Mouse (Mus musculus) liver, embryonic 14.5 days (tissue): ENCODE measurements around the gene Atad1.

Experiments used
- CTCF ChIP-seq: IDR thresholded peaks from 2 replicates; pipeline ENCODE4 v1.5.1; 2016; ENCODE audit warnings: antibody characterized with exemption, low read depth, control low read depth
- EP300 ChIP-seq: IDR thresholded peaks from 2 replicates; pipeline ENCODE4 v1.6.1; 2016; ENCODE audit warnings: antibody characterized with exemption, low read depth

DNA sequence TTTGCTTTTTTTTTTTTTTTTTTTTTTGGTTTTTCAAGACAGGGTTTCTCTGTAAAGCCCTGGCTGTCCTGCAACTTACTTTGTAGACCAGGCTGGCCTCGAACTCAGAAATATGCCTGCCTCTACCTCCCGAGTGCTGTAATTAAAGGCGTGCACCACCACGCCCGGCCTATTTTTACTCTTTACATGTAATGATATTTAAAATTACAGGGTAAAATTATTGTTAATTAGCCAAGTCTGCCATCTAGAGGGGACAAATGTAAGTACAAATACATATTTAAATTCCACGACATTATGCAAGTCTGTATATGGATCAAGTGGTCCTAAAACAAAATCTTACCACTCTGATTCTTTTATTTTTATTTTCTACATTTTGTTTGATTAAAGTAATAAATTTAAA is 49.9 kb downstream of the Atad1 start:
- TF ChIP-seq EP300 = no peak
- TF ChIP-seq CTCF = peak; percentile 46
